Mouse (Mus musculus): ENCODE results near the gene Tmed9. TPM values are rescaled to one million over a fixed set of nuclear protein-coding genes. Genes with fewer than 3 reads are reported as not detected.
"Not testable (repeated sequence)": the region's sequence is repeated elsewhere in the genome, so short reads cannot be mapped to it uniquely, and the experiment has no call there.

Tmed9 gene
- total and polyA plus RNA-seq, 3 experiments, result 56.7 to 172 (median 102) TPM

GRCm38 (mm10) chr13:55611996-55612395, 38.5 kb downstream of the Tmed9 start:
- DNase-seq (ENCODE audit: low spot score) (no peak), ATAC-seq (ENCODE audit: extremely low read depth, insufficient number of reproducible peaks, low FRiP score, poor library complexity, severe bottlenecking) (no peak)
- Histone ChIP-seq H3K36me3 (replicated peaks) (peaks cover 74% of the 10 kb centered on the region), H3K4me1 (ENCODE audit: insufficient read depth, low read depth, low read length) (peaks cover 6% of the 10 kb centered on the region), H3K27me3 (ENCODE audit: insufficient read depth, low read length) (no peaks in the 10 kb centered on the region), H3K9me3 (replicated peaks) (no peaks in the 10 kb centered on the region), H3K4me3 (ENCODE audit: low read depth, low read length) (no peak overlapping the region)
- TF ChIP-seq GATA2 (IDR thresholded peaks at IDR 0.05; ENCODE audit: borderline replicate concordance, low read depth, low read length) (no peak), GATA1 (IDR thresholded peaks at IDR 0.05; ENCODE audit: borderline replicate concordance, low read length) (no peak), POLR2AphosphoS5 (IDR thresholded peaks at IDR 0.05; ENCODE audit: insufficient replicate concordance, low read depth, low read length) (no peak), CTCF (IDR thresholded peaks at IDR 0.05; ENCODE audit: low read depth, low read length) (no peak), TAL1 (conservative IDR thresholded peaks at IDR 0.05; ENCODE audit: low read depth, low read length) (no peak)

- DNase-seq (ENCODE audit: low spot score) (no peak), ATAC-seq (ENCODE audit: extremely low read depth, insufficient number of reproducible peaks, low FRiP score, poor library complexity, severe bottlenecking) (no peak)
- H3K36me3 ChIP-seq (replicated peaks), result peaks cover 59% of the 10 kb centered on the region
- no peak overlapping the region for H3K4me3 ChIP-seq (ENCODE audit: low read depth, low read length)
- no peaks in the 10 kb centered on the region for H3K27me3 ChIP-seq (ENCODE audit: insufficient read depth, low read length)
- no peaks in the 10 kb centered on the region for H3K9me3 ChIP-seq (replicated peaks)
- TF ChIP-seq GATA1 (IDR thresholded peaks at IDR 0.05; ENCODE audit: borderline replicate concordance, low read length) (no peak), CTCF (IDR thresholded peaks at IDR 0.05; ENCODE audit: low read depth, low read length) (no peak), POLR2AphosphoS5 (IDR thresholded peaks at IDR 0.05; ENCODE audit: insufficient replicate concordance, low read depth, low read length) (no peak), GATA2 (IDR thresholded peaks at IDR 0.05; ENCODE audit: borderline replicate concordance, low read depth, low read length) (no peak), TAL1 (conservative IDR thresholded peaks at IDR 0.05; ENCODE audit: low read depth, low read length) (no peak)
- no peaks in the 10 kb centered on the region for H3K4me1 ChIP-seq (ENCODE audit: insufficient read depth, low read depth, low read length)
Measured at GRCm38 (mm10) chr13:55613471-55613870, 39.9 kb downstream of the Tmed9 start.

GRCm38 (mm10) chr13:55619328-55619727, 45.8 kb downstream of the Tmed9 start:
- Histone ChIP-seq H3K36me3 (replicated peaks) (peaks cover 8% of the 10 kb centered on the region), H3K9me3 (replicated peaks) (no peaks in the 10 kb centered on the region), H3K4me1 (ENCODE audit: insufficient read depth, low read depth, low read length) (peaks cover 17% of the 10 kb centered on the region), H3K4me3 (ENCODE audit: low read depth, low read length) (no peak overlapping the region), H3K27me3 (ENCODE audit: insufficient read depth, low read length) (no peaks in the 10 kb centered on the region)
- ATAC-seq (ENCODE audit: extremely low read depth, insufficient number of reproducible peaks, low FRiP score, poor library complexity, severe bottlenecking) (no peak), DNase-seq (ENCODE audit: low spot score) (no peak)
- TF ChIP-seq GATA2 (IDR thresholded peaks at IDR 0.05; ENCODE audit: borderline replicate concordance, low read depth, low read length) (no peak), GATA1 (IDR thresholded peaks at IDR 0.05; ENCODE audit: borderline replicate concordance, low read length) (no peak), POLR2AphosphoS5 (IDR thresholded peaks at IDR 0.05; ENCODE audit: insufficient replicate concordance, low read depth, low read length) (no peak), TAL1 (conservative IDR thresholded peaks at IDR 0.05; ENCODE audit: low read depth, low read length) (no peak), CTCF (IDR thresholded peaks at IDR 0.05; ENCODE audit: low read depth, low read length) (no peak)

- H3K4me3 ChIP-seq (ENCODE audit: low read depth, low read length), result no peak overlapping the region
- DNase-seq (ENCODE audit: low spot score), result no peak
- no peaks in the 10 kb centered on the region for H3K27me3 ChIP-seq (ENCODE audit: insufficient read depth, low read length)
- ATAC-seq (ENCODE audit: extremely low read depth, insufficient number of reproducible peaks, low FRiP score, poor library complexity, severe bottlenecking), result no peak
- no peaks in the 10 kb centered on the region for H3K9me3 ChIP-seq (replicated peaks)
- peaks cover 23% of the 10 kb centered on the region for H3K4me1 ChIP-seq (ENCODE audit: insufficient read depth, low read depth, low read length)
- no peak for TF ChIP-seq TAL1 (conservative IDR thresholded peaks at IDR 0.05; ENCODE audit: low read depth, low read length)
- peaks cover 9% of the 10 kb centered on the region for H3K36me3 ChIP-seq (replicated peaks)
Measured at GRCm38 (mm10) chr13:55620275-55620674, 46.7 kb downstream of the Tmed9 start.

- not testable (repeated sequence) for H3K27me3 ChIP-seq (ENCODE audit: insufficient read depth, low read length); DNase-seq (ENCODE audit: low spot score); H3K9me3 ChIP-seq (replicated peaks); ATAC-seq (ENCODE audit: extremely low read depth, insufficient number of reproducible peaks, low FRiP score, poor library complexity, severe bottlenecking)
- Histone ChIP-seq H3K36me3 (replicated peaks) (peaks cover 25% of the 10 kb centered on the region), H3K4me3 (ENCODE audit: low read depth, low read length) (peak overlapping the region; percentile 92), H3K4me1 (ENCODE audit: insufficient read depth, low read depth, low read length) (peaks cover 23% of the 10 kb centered on the region)
Measured at GRCm38 (mm10) chr13:55622156-55622648, 48.7 kb downstream of the Tmed9 start.

GRCm38 (mm10) chr13:55622649-55623541, 49.4 kb downstream of the Tmed9 start, which contains the start of gene Caml:
Gene Caml, plus strand, starts transcription at chr13:55623005.
- Histone ChIP-seq H3K36me3 (replicated peaks) (peaks cover 30% of the 10 kb centered on the region), H3K4me3 (ENCODE audit: low read depth, low read length) (peak within 1 kb of the TSS; percentile 92), H3K27me3 (ENCODE audit: insufficient read depth, low read length) (no peaks in the 10 kb centered on the region), H3K4me1 (ENCODE audit: insufficient read depth, low read depth, low read length) (peaks cover 23% of the 10 kb centered on the region), H3K9me3 (replicated peaks) (no peaks in the 10 kb centered on the region)
- DNase-seq (ENCODE audit: low spot score), result peak; percentile 59
- TF ChIP-seq GATA1 (IDR thresholded peaks at IDR 0.05; ENCODE audit: borderline replicate concordance, low read length) (no peak), GATA2 (IDR thresholded peaks at IDR 0.05; ENCODE audit: borderline replicate concordance, low read depth, low read length) (no peak), CTCF (IDR thresholded peaks at IDR 0.05; ENCODE audit: low read depth, low read length) (no peak), TAL1 (conservative IDR thresholded peaks at IDR 0.05; ENCODE audit: low read depth, low read length) (no peak), POLR2AphosphoS5 (IDR thresholded peaks at IDR 0.05; ENCODE audit: insufficient replicate concordance, low read depth, low read length) (no peak)
- peak; percentile 97 for ATAC-seq (ENCODE audit: extremely low read depth, insufficient number of reproducible peaks, low FRiP score, poor library complexity, severe bottlenecking)

Measured in G1E (cell line).